Mouse (Mus musculus) liver, postnatal 0 days (tissue): Measurements from ENCODE around the gene Dffb.

Experiments
- CTCF ChIP-seq: sonication (generic); IDR thresholded peaks from 2 replicates; pipeline ENCODE4 v1.5.1; 2016; ENCODE audit warnings: antibody characterized with exemption, low read depth
- EP300 ChIP-seq: IDR thresholded peaks from 2 replicates; pipeline ENCODE4 v1.6.1; 2016; ENCODE audit warnings: antibody characterized with exemption, low read depth, mild to moderate bottlenecking

DNA sequence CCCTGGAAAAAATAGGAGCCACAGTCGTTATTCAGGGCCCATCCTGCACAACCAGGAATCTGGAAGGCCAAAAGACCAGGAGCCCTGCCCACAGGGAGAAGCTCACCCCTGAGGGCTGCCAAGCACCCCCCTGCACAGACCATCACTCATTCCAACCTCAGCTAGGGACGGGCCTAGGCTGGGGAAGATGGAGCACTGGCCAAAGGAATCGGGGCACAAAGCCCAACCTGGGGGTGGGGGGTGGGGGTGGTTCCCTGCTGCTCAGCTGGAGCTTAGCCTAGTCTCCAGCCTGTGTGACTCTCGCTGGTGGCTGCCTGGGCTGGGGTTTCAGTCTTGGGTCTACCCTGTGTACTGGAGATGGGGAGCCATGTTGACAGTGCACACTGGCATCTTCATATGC, 47.9 kb upstream of the Dffb start:
- TF ChIP-seq CTCF, result no peak
- no peak for TF ChIP-seq EP300
